Mouse (Mus musculus) right cerebral cortex, postnatal 25 days (tissue): Measurements from ENCODE around the gene Rpl36a.
A peak's percentile ranks its signal among the peaks of the same experiment; 100 is the strongest.

Experiments used
- DNase-seq: peaks from one replicate; pipeline ENCODE4 v3.0.0; 2022

Rpl36a gene

GRCm38 (mm10) chrX:134600659-134601379 lies 15.4 kb downstream of the Rpl36a start, which contains the start of the genes Gla and Hnrnph2:
Gene Gla, minus strand, starts transcription at chrX:134601125.
Gene Hnrnph2, plus strand, starts transcription at chrX:134601179.
- DNase-seq: peak; percentile 84

GRCm38 (mm10) chrX:134601380-134602120 lies 16.1 kb downstream of the Rpl36a start:
- no peak for DNase-seq

- DNase-seq: no peak
Observed at GRCm38 (mm10) chrX:134609472-134609871, 24.0 kb downstream of the Rpl36a start.

GRCm38 (mm10) chrX:134610984-134611383 lies 25.5 kb downstream of the Rpl36a start:
- no peak for DNase-seq

- DNase-seq: no peak
Observed at GRCm38 (mm10) chrX:134612285-134612959, 27.0 kb downstream of the Rpl36a start.

GRCm38 (mm10) chrX:134614306-134614705 lies 28.9 kb downstream of the Rpl36a start:
- no peak for DNase-seq

- no peak for DNase-seq
Observed at GRCm38 (mm10) chrX:134619695-134620094, 34.2 kb downstream of the Rpl36a start.

- no peak for DNase-seq
Observed at GRCm38 (mm10) chrX:134620254-134620865, 34.9 kb downstream of the Rpl36a start.

GRCm38 (mm10) chrX:134621685-134622084 lies 36.2 kb downstream of the Rpl36a start:
- DNase-seq: no peak

GRCm38 (mm10) chrX:134623350-134623749 lies 37.9 kb downstream of the Rpl36a start:
- DNase-seq: no peak

- DNase-seq: no peak
Observed at GRCm38 (mm10) chrX:134628200-134628599, 42.7 kb downstream of the Rpl36a start.

- DNase-seq: no peak
Observed at GRCm38 (mm10) chrX:134632710-134633109, 47.3 kb downstream of the Rpl36a start.

- DNase-seq: no peak
Observed at GRCm38 (mm10) chrX:134635111-134635510, 49.7 kb downstream of the Rpl36a start.

GRCm38 (mm10) chrX:134635860-134636259 lies 50.4 kb downstream of the Rpl36a start:
- no peak for DNase-seq
